Mouse (Mus musculus) midbrain, postnatal 0 days (tissue): ENCODE measurements around the gene Map7d1. TPM values are rescaled to one million over a fixed set of nuclear protein-coding genes. Genes with fewer than 3 reads are reported as not detected.

ENCODE experiments used
- ATAC-seq: fragments of 200-750 bp; cut with Nextera tagmentation; 2 replicates; pipeline ENCODE4 v1.8.0; 2017; ENCODE audit warnings: moderate number of reproducible peaks, mild to moderate bottlenecking, moderate TSS enrichment, moderate library complexity; ENCODE audit not compliant: low FRiP score
- DNase-seq: peaks from one replicate; pipeline ENCODE4 v3.0.0-alpha.2; 2015; ENCODE audit warnings: low spot score
- H3K27ac ChIP-seq: fragments of 300-500 bp; sonication (generic); 2 replicates; pipeline ENCODE4 v1.5.1; 2014; ENCODE audit warnings: low read depth, mild to moderate bottlenecking, low read length, mixed read lengths
- H3K27me3 ChIP-seq: fragments of 300-500 bp; sonication (generic); 2 replicates; pipeline ENCODE4 v1.6.1; 2014; ENCODE audit warnings: low read length, control low read depth, mixed read lengths; ENCODE audit not compliant: insufficient read depth
- H3K36me3 ChIP-seq: fragments of 300-500 bp; sonication (generic); 2 replicates; pipeline ENCODE4 v1.6.1; 2014; ENCODE audit warnings: low read length, control low read depth, mixed read lengths; ENCODE audit not compliant: insufficient read depth
- H3K4me1 ChIP-seq: fragments of 300-500 bp; sonication (generic); 2 replicates; pipeline ENCODE4 v1.6.1; 2014; ENCODE audit warnings: mild to moderate bottlenecking, control low read depth, antibody characterized with exemption, low read length, mixed read lengths; ENCODE audit not compliant: insufficient read depth
- H3K4me2 ChIP-seq: fragments of 300-500 bp; sonication (generic); 2 replicates; pipeline ENCODE4 v1.6.1; 2014; ENCODE audit warnings: low read depth, mild to moderate bottlenecking, low read length, mixed read lengths; ENCODE audit not compliant: poor library complexity, severe bottlenecking
- H3K4me3 ChIP-seq: fragments of 300-500 bp; sonication (generic); 2 replicates; pipeline ENCODE4 v1.5.1; 2014; ENCODE audit warnings: low read depth, mild to moderate bottlenecking, low read length, moderate library complexity
- H3K9ac ChIP-seq: fragments of 300-500 bp; sonication (generic); replicated peaks from 2 replicates; pipeline ENCODE4 v1.6.1; 2014; ENCODE audit warnings: mild to moderate bottlenecking, low read length, moderate library complexity, mixed read lengths; ENCODE audit not compliant: poor library complexity, severe bottlenecking
- H3K9me3 ChIP-seq: fragments of 300-500 bp; sonication (generic); 2 replicates; pipeline ENCODE4 v1.6.1; 2016; ENCODE audit warnings: low read length, control low read depth
- CTCF ChIP-seq: IDR thresholded peaks from 2 replicates; pipeline ENCODE4 v1.5.1; 2016; ENCODE audit warnings: antibody characterized with exemption, mild to moderate bottlenecking
- WGBS: fragments of 180-500 bp; shearing (Covaris S2); extraction: QIAGEN DNeasy Blood & Tissue Kit; methylation state at CpG from one replicate; pipeline ENCODE4 v1.1.7; 2014; 5-methylcytosine and 5-hydroxymethylcytosine counted together
- polyA plus RNA-seq: library from polyadenylated mRNA; unstranded; fragments of >200 nt; fragmentation: Nextera tagmentation; extraction: Ambion mirVana; gene quantifications from 2 replicates; pipeline ENCODE4 v1.2.1, GENCODE M21; 2015
- total RNA-seq: library from RNA; depleted of rRNA; stranded (reverse); fragments of >200 nt; gene quantifications from 2 replicates; pipeline ENCODE4 v1.2.3, GENCODE M21; 2014

The Map7d1 gene
- total and polyA plus RNA-seq, 2 experiments from 2014 or later: 61.2 to 124 TPM

DNA sequence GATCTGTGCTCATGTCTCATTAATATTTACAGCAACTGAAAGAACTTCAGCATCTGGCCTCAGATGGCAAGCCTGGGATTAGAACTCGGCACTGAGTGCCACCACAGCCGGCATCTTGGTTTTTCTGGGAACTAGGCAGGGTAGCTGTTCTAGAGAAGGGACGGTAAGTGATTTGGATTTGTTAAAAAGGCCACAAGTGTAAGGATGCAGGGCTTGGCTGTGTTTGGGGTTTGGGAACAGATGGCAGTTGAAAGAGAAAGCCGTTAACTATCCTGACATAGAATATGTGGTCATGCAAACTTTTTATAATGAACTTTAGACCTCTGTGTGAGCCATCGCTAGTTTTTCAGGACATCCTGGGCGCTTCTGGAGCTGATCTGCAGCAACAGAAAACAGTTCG, 5.5 kb upstream of the Map7d1 start:
- H3K4me1 ChIP-seq: peaks cover 8% of the 10 kb centered on the region
- no peak for DNase-seq
- H3K27ac ChIP-seq: no peak overlapping the region; the same call in 1 of the 2 replicates
- H3K4me3 ChIP-seq: no peak overlapping the region
- no peaks in the 10 kb centered on the region for H3K36me3 ChIP-seq
- H3K27me3 ChIP-seq: no peaks in the 10 kb centered on the region
- no peaks in the 10 kb centered on the region for H3K9me3 ChIP-seq
- H3K4me2 ChIP-seq: no peak overlapping the region
- ATAC-seq: no peak
- WGBS: 50% methylated on average over 7 of the region's 7 CpGs
- TF ChIP-seq CTCF: no peak
- no peak overlapping the region for H3K9ac ChIP-seq

DNA sequence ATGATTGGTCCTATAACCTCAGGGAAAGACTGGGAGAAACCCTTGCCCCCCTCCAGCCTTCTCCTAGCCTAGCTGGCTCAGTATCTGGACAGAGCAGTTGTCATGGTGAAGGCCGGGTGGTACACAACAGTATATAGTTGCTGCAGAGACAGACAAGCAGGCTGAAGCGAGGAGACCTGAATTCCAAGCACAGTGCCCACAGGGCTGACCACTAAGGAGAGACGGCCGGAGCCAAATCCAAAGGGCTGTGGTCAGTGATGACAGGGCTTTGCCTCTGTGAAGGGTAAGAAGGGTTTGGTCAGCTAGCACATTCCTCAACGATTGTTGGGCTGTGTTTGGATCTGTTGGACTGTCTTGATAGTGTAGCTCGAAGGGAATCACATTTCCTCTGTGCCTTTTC, 5.1 kb upstream of the Map7d1 start:
- H3K4me3 ChIP-seq: no peak overlapping the region
- H3K27ac ChIP-seq: no peak overlapping the region; the same call in 1 of the 2 replicates
- no peak overlapping the region for H3K4me2 ChIP-seq
- ATAC-seq (no peak), DNase-seq (no peak)
- no peak for TF ChIP-seq CTCF
- no peaks in the 10 kb centered on the region for H3K27me3 ChIP-seq
- H3K4me1 ChIP-seq: peaks cover 8% of the 10 kb centered on the region
- H3K9me3 ChIP-seq: no peaks in the 10 kb centered on the region
- no peak overlapping the region; the same call in 1 of the 2 replicates for H3K9ac ChIP-seq
- H3K36me3 ChIP-seq: no peaks in the 10 kb centered on the region
- 75% methylated on average over 6 of the region's 6 CpGs for WGBS

DNA sequence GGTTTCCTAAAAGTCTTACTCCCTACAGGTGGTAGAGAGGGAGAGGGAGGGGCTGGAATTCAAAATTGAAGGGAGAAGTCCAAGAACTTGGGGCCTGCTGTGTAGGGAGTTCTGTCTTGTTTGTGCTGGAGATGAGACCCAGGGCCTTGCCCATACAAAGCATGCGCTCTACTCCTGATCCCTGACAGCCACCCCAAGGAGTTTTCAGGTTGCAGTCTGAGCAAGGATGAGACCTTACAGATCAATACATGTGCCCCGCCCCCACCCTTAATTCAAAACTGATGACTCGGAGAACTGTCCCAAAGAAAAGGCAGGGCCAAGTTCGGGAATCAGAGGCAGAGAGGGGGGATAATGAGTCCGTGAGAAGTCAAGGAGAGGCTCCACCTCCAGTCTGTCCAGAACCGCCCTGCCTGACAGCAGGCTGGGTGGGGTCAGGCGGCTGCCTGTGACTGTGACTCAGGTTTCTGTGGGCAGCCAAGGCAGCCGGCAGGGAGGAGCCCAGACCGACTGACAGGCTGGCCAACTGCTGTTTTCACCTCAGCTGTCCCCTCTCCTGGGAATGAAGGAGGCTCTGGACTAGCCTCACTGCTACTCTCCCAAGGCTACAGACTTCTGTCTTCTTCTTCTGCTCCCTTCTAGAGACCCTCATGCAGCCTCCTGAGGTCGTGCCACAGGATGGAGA, 4.5 kb upstream of the Map7d1 start:
- DNase-seq (peak; percentile 26), ATAC-seq (no peak)
- Histone ChIP-seq H3K27ac (no peak overlapping the region), H3K4me1 (peaks cover 8% of the 10 kb centered on the region), H3K4me2 (no peak overlapping the region), H3K36me3 (no peaks in the 10 kb centered on the region), H3K9me3 (no peaks in the 10 kb centered on the region), H3K4me3 (no peak overlapping the region), H3K27me3 (no peaks in the 10 kb centered on the region), H3K9ac (no peak overlapping the region; the same call in 1 of the 2 replicates)
- 7% methylated on average over 10 of the region's 10 CpGs for WGBS
- no peak for TF ChIP-seq CTCF

DNA sequence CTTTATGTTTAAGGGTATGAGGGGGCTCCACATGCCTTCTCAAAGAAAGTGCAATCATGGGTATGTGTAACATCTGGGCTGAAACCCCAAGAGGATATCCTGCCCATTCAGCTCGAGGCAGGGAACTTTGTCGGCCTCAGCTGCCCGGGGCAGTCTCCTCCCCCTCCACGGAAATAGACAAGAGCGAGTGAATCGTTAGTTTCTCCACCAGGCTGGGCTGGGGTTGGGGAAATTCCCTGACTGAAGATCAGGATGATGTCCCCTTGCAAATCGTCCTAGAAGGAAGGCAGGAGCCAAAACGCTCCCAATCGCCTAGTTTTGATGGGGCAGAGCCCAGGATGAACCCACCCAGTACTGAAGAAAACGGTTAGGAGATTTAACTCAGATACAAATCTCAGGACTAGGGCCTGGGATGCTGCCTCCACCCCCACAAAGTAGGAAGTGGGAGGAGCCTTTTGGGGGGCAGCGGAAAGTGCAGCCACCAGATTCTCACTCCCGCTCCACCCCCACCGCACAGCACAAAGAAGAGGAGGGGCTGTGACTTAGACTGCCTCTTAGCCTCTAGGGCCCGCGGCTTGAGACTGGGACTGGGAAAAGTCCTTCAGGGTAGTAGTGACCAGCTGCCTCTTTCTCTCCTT, 3.5 kb upstream of the Map7d1 start:
- Histone ChIP-seq H3K4me2 (peak overlapping the region; percentile 18; the same call in 1 of the 2 replicates), H3K4me3 (no peak overlapping the region), H3K9ac (no peak overlapping the region), H3K36me3 (no peaks in the 10 kb centered on the region), H3K27ac (peak overlapping the region; percentile 26; the same call in 1 of the 2 replicates), H3K27me3 (no peaks in the 10 kb centered on the region), H3K9me3 (no peaks in the 10 kb centered on the region), H3K4me1 (peaks cover 8% of the 10 kb centered on the region)
- TF ChIP-seq CTCF: no peak
- DNase-seq: peak; percentile 42
- no peak for ATAC-seq
- 4% methylated on average over 15 of the region's 15 CpGs for WGBS

DNA sequence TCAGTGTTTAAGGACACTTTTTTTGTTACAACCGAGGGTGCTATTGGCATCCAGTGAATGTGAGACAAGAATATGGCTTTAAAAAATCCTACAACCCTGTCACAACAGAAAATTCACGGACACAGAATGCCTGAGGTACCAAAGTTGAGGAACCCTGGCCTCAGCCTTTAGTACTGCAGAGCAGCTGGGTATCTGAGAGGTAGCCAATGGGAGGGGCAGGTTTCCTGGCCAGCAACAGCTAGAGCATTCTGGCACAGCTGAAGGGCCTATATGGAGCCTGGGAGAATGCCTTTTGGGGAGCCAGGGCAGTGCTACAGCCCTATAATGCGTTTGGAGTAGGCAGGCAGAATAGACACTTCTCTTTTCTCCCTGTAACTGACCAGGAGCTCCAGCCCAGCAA, 2.9 kb upstream of the Map7d1 start:
- Histone ChIP-seq H3K36me3 (no peaks in the 10 kb centered on the region), H3K4me3 (no peak overlapping the region), H3K4me1 (peaks cover 14% of the 10 kb centered on the region), H3K27ac (no peak overlapping the region), H3K4me2 (no peak overlapping the region), H3K9me3 (no peaks in the 10 kb centered on the region), H3K9ac (no peak overlapping the region), H3K27me3 (no peaks in the 10 kb centered on the region)
- WGBS: 32% methylated on average over 3 of the region's 3 CpGs
- ATAC-seq: no peak
- DNase-seq: no peak
- TF ChIP-seq CTCF: no peak
